Mouse (Mus musculus) liver, embryonic 15.5 days (tissue): Measurements from ENCODE around the gene Abcb11. TPM values are rescaled to one million over a fixed set of nuclear protein-coding genes. Genes with fewer than 3 reads are reported as not detected.
A peak's percentile ranks its signal among the peaks of the same experiment; 100 is the strongest.
"Not testable (repeated sequence)": the region's sequence is repeated elsewhere in the genome, so short reads cannot be mapped to it uniquely, and the experiment has no call there.

Experiments used
- ATAC-seq: fragments of 200-750 bp; cut with Nextera tagmentation; 2 replicates; pipeline ENCODE4 v1.8.0; 2017; ENCODE audit warnings: moderate number of reproducible peaks, mild to moderate bottlenecking, moderate library complexity; ENCODE audit not compliant: insufficient read depth
- H3K27ac ChIP-seq: fragments of 300-500 bp; sonication (generic); replicated peaks from 2 replicates; pipeline ENCODE4 v1.5.1; 2015; ENCODE audit warnings: mild to moderate bottlenecking, inconsistent platforms
- H3K27me3 ChIP-seq: fragments of 300-500 bp; sonication (generic); 2 replicates; pipeline ENCODE4 v1.6.1; 2015; ENCODE audit warnings: mild to moderate bottlenecking, inconsistent platforms
- H3K36me3 ChIP-seq: fragments of 300-500 bp; sonication (generic); replicated peaks from 2 replicates; pipeline ENCODE4 v1.6.1; 2015; ENCODE audit warnings: moderate library complexity, mild to moderate bottlenecking, inconsistent platforms
- H3K4me1 ChIP-seq: fragments of 300-500 bp; sonication (generic); replicated peaks from 2 replicates; pipeline ENCODE4 v1.6.1; 2015; ENCODE audit warnings: inconsistent platforms
- H3K4me2 ChIP-seq: fragments of 300-500 bp; sonication (generic); 2 replicates; pipeline ENCODE4 v1.6.1; 2015; ENCODE audit warnings: moderate library complexity, mild to moderate bottlenecking, inconsistent platforms
- H3K4me3 ChIP-seq: fragments of 300-500 bp; sonication (generic); replicated peaks from 2 replicates; pipeline ENCODE4 v1.5.1; 2015; ENCODE audit warnings: mild to moderate bottlenecking, inconsistent platforms
- H3K9ac ChIP-seq: fragments of 300-500 bp; sonication (generic); 2 replicates; pipeline ENCODE4 v1.6.1; 2015; ENCODE audit warnings: moderate library complexity, mild to moderate bottlenecking, inconsistent platforms
- H3K9me3 ChIP-seq: fragments of 300-500 bp; sonication (generic); replicated peaks from 2 replicates; pipeline ENCODE4 v1.6.1; 2016; ENCODE audit warnings: inconsistent platforms
- WGBS: fragments of 180-500 bp; shearing (Covaris S2); methylation state at CpG from one replicate; pipeline ENCODE4 v1.1.7; 2015; ENCODE audit warnings: mixed read lengths; ENCODE audit not compliant: insufficient replicate concordance; 5-methylcytosine and 5-hydroxymethylcytosine counted together
- polyA plus RNA-seq: library from polyadenylated mRNA; unstranded; fragments of >200 nt; fragmentation: Nextera tagmentation; extraction: Ambion mirVana; gene quantifications from 2 replicates; pipeline ENCODE4 v1.2.1, GENCODE M21; 2015

Gene Abcb11
- polyA plus RNA-seq, 1 experiment from 2014 or later, result 12.5 TPM

GRCm38 (mm10) chr2:69331523-69331922 is 10.9 kb downstream of the Abcb11 start:
- ATAC-seq, H3K27ac ChIP-seq, H3K4me1 ChIP-seq, H3K36me3 ChIP-seq, H3K4me3 ChIP-seq, H3K9ac ChIP-seq, H3K4me2 ChIP-seq, H3K9me3 ChIP-seq, H3K27me3 ChIP-seq: not testable (repeated sequence)
- WGBS, result 51% methylated on average over 6 of the region's 6 CpGs

DNA sequence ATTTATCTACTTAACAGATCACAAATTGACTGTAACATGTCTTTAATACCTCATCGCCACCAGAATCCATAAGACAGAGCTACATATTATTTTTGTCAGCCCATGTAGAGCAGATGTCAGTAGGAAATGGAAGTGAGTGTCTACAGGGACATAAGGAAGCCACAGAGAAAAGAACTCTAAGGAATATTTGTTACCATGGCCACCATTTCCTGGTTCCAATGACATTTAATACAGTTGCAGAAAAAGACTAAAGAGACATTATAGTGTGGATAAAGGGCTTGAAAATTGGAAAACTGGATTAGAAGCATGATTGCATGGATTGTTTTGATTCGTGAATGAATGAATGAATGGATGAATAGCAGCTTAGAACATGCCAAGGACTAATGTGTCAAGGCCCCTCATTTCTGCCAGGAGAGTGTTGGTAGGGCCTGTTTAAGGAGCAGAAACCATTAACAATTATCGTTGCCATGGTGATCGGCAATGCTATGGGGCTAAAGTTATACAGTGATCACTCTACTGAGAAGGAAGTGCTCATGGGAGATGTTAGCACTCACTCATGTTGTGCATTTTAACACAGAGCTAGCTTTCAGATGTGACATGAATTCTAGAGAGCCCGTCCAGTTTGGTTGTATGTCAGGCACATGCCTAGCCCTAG is 13.8 kb downstream of the Abcb11 start:
- Histone ChIP-seq H3K9ac (no peak overlapping the region), H3K27me3 (no peaks in the 10 kb centered on the region), H3K4me2 (no peak overlapping the region), H3K4me3 (no peak overlapping the region), H3K9me3 (no peaks in the 10 kb centered on the region), H3K4me1 (no peaks in the 10 kb centered on the region), H3K36me3 (no peaks in the 10 kb centered on the region), H3K27ac (no peak overlapping the region)
- WGBS, result 66% methylated on average over 5 of the region's 5 CpGs
- ATAC-seq, result no peak

DNA sequence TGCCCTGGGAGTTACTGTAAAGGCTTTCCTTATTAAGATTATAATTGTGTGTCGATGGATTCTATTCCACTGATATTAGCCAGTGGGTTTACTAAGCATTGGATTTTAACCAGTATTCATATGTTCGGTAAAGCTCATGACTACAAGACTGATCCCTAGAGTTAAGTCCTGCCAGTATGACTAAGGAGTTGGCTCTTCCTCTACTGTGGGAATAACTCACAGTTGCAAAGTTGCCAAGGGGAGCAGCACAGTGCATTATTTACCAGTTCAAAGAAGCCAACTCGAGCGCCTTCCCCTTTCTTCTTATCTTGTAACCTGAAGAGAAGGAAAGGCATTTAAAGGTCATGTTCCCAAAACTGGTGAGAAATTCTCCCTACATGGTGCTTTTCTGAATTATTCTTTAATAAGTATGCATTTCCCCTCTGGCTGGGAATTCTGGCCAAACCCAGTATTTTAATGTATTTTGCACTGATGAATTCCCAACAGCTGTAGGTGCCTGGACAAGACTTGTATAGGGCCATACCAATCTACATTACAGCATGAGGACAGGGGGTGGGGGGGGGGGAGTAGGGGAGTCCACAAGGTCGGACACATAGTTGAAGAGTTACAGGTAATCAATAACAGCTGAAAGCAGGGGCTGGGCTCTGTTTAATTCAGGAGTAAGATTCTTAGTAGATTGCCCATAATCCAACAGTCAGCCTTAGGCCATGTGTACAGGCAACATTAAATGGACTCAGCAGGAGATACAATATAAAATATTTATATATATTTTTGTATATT is 17.3 kb downstream of the Abcb11 start:
- 58% methylated on average over 5 of the region's 5 CpGs for WGBS
- Histone ChIP-seq H3K27ac (no peak overlapping the region), H3K4me1 (no peaks in the 10 kb centered on the region), H3K4me2 (no peak overlapping the region), H3K36me3 (no peaks in the 10 kb centered on the region), H3K9ac (no peak overlapping the region), H3K9me3 (no peaks in the 10 kb centered on the region), H3K4me3 (no peak overlapping the region), H3K27me3 (no peaks in the 10 kb centered on the region)
- ATAC-seq, result peak; percentile 61

- ATAC-seq, result no peak
- H3K27me3 ChIP-seq, result no peaks in the 10 kb centered on the region
- no peak overlapping the region for H3K9ac ChIP-seq
- 58% methylated on average over 4 of the region's 4 CpGs for WGBS
- H3K4me2 ChIP-seq, result no peak overlapping the region
- no peak overlapping the region for H3K4me3 ChIP-seq
- no peaks in the 10 kb centered on the region for H3K4me1 ChIP-seq
- H3K9me3 ChIP-seq, result no peaks in the 10 kb centered on the region
- no peak overlapping the region for H3K27ac ChIP-seq
- no peaks in the 10 kb centered on the region for H3K36me3 ChIP-seq
Measured at GRCm38 (mm10) chr2:69323018-69323417, 19.4 kb downstream of the Abcb11 start.

DNA sequence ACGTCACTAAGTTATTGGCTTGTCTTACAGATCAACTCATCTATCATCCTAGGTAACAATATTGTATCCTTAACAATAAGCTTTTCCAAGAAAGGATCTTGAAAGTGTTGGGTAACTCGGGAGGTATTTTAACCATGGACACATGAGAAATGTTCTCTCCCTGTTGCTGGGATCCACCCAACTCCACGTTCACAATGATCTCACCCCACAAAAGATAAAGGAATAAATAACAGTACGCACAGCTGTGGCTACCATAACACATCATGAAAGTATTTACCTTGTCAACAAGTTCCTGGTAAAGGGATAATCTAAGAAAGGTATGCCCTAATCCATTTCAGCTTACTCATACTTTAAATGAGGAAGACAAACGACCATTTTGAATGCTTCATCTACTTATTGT is 21.0 kb downstream of the Abcb11 start:
- no peak overlapping the region for H3K27ac ChIP-seq
- ATAC-seq, result no peak
- H3K9me3 ChIP-seq, result no peaks in the 10 kb centered on the region
- H3K4me2 ChIP-seq, result no peak overlapping the region
- H3K36me3 ChIP-seq, result no peaks in the 10 kb centered on the region
- H3K9ac ChIP-seq, result no peak overlapping the region
- H3K4me1 ChIP-seq, result no peaks in the 10 kb centered on the region
- no peak overlapping the region for H3K4me3 ChIP-seq
- WGBS, result 48% methylated on average over 5 of the region's 5 CpGs
- H3K27me3 ChIP-seq, result no peaks in the 10 kb centered on the region

DNA sequence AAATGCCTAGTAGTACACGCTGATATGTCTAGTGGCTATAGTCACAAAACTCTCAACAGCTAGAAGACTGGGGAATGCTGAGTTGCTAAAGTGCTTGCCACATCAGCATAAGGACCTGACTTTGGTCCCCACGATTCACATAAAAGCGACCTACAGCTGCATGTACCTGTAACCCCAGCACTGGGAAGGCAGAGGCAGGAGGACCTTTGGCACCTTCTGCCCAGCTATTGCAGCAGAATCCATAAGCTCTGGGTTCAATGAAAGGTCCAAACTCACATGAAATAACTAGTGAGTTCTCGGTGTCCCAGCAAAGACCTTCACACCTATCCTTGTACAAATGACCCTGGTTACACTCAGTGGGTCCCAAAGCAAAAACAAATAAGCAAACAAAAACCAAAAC is 31.1 kb downstream of the Abcb11 start:
- WGBS, result 61% methylated on average over 4 of the region's 4 CpGs
- Histone ChIP-seq H3K9me3 (no peaks in the 10 kb centered on the region), H3K36me3 (no peaks in the 10 kb centered on the region), H3K27ac (no peak overlapping the region), H3K27me3 (no peaks in the 10 kb centered on the region), H3K9ac (no peak overlapping the region), H3K4me1 (no peaks in the 10 kb centered on the region), H3K4me3 (no peak overlapping the region), H3K4me2 (no peak overlapping the region)
- ATAC-seq, result no peak

DNA sequence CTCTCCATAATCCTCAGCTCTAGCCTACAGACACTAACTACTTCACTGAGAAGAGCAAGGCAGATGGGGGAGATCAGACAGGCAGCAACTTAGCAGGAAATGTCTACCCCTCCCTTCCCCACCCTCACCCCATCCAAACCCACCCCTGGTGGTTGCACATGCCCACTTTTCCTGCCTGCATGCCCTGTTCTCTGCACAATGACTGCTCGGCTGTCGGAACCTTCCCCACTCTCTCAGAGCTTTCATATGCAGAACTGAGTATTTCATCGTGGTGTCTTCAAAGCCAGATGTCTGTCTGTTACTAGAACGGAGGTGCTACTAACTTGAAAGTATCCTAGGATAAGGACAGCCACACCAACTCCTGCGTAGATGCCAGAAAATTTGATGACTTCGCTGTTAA is 34.3 kb downstream of the Abcb11 start:
- Histone ChIP-seq H3K27me3 (no peaks in the 10 kb centered on the region), H3K4me3 (no peak overlapping the region), H3K27ac (no peak overlapping the region), H3K9me3 (no peaks in the 10 kb centered on the region), H3K36me3 (no peaks in the 10 kb centered on the region), H3K4me2 (no peak overlapping the region), H3K4me1 (no peaks in the 10 kb centered on the region), H3K9ac (no peak overlapping the region)
- WGBS, result 50% methylated on average over 6 of the region's 6 CpGs
- ATAC-seq, result no peak

DNA sequence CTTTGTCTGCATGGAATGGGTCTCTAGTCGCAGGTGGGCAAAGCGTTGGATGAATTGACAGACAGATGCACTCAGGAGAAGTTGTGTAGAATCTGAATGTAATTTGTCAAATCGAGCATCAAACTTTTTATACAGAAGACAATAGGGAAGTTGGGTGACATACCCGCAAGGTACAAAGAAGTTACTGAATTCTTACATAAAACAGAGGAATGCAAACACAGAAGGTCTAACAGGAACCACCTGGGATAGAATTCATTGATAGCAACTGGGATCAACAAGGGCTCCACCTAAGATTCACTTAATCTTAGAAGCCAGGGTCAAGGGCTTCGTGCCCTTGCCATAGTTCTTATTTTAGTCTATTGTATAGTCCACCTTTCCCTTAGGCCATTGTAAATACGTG is 41.8 kb downstream of the Abcb11 start:
- ATAC-seq, H3K27me3 ChIP-seq, H3K4me1 ChIP-seq, H3K9me3 ChIP-seq, H3K36me3 ChIP-seq, H3K4me2 ChIP-seq, H3K27ac ChIP-seq, H3K4me3 ChIP-seq, H3K9ac ChIP-seq: not testable (repeated sequence)
- 71% methylated on average over 6 of the region's 6 CpGs for WGBS

DNA sequence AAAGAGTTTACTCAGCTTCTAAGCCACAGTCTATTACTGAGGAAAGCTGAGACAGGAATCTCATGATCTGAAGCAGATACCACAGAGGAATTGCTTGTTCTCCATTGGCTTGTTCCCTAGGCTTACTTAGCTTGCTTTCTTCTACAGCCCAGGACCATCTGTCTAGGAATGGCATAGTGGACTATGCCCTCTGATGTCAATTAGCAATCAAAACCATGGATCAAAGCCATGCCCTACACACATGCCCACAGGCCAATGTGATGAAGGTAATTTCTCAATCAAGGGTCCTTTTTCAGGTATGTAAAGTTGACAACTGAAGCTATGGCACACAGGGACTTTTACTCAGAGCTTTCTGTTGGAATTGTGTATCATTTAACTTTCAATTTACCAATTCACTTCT is 47.9 kb downstream of the Abcb11 start:
- H3K9me3 ChIP-seq, result no peaks in the 10 kb centered on the region
- no peak overlapping the region for H3K27ac ChIP-seq
- no peak for ATAC-seq
- H3K9ac ChIP-seq, result no peak overlapping the region
- H3K4me3 ChIP-seq, result no peak overlapping the region
- no peaks in the 10 kb centered on the region for H3K27me3 ChIP-seq
- no peaks in the 10 kb centered on the region for H3K4me1 ChIP-seq
- no peak overlapping the region for H3K4me2 ChIP-seq
- no peaks in the 10 kb centered on the region for H3K36me3 ChIP-seq

DNA sequence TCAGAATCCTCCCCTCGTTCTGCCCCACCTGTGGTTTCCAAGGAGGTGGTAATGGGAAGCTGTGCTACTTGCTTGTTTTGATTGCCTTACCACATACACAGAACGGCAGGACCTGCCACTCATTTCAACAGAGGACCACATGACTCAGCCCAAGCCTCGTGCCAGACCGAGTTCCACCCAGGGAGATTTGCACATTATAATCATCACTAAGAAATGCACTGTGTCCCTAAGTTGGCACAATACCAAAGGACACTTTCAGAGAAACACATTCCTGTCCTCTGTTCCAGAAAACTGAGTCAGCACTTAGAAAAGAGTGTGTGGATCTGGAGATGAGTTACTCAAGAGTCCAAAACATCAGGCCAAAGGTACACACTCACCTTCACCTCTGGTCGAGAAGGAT is 53.4 kb downstream of the Abcb11 start:
- WGBS, result 34% methylated on average over 5 of the region's 5 CpGs
- no peak overlapping the region for H3K4me3 ChIP-seq
- no peaks in the 10 kb centered on the region for H3K4me1 ChIP-seq
- no peak overlapping the region for H3K9ac ChIP-seq
- H3K4me2 ChIP-seq, result no peak overlapping the region
- no peak for ATAC-seq
- no peaks in the 10 kb centered on the region for H3K27me3 ChIP-seq
- no peak overlapping the region for H3K27ac ChIP-seq
- no peaks in the 10 kb centered on the region for H3K9me3 ChIP-seq
- H3K36me3 ChIP-seq, result no peaks in the 10 kb centered on the region; the same call in 1 of the 2 replicates

GRCm38 (mm10) chr2:69275875-69276274 is 66.5 kb downstream of the Abcb11 start:
- Histone ChIP-seq H3K9ac (no peak overlapping the region), H3K27me3 (no peaks in the 10 kb centered on the region), H3K4me2 (no peak overlapping the region), H3K9me3 (no peaks in the 10 kb centered on the region), H3K36me3 (no peaks in the 10 kb centered on the region), H3K27ac (no peak overlapping the region), H3K4me1 (no peaks in the 10 kb centered on the region), H3K4me3 (no peak overlapping the region)
- WGBS, result 2% methylated on average over 1 of the region's 1 CpGs
- no peak for ATAC-seq
